Mouse (Mus musculus) adrenal gland, postnatal 14 days (tissue): ENCODE data around the gene Taf4. TPM values are rescaled to one million over a fixed set of nuclear protein-coding genes. Genes with fewer than 3 reads are reported as not detected.

Experiments used
- DNase-seq: peaks from one replicate; pipeline ENCODE4 v3.0.0; 2021; ENCODE audit warnings: mixed read lengths
- total RNA-seq: library from RNA; stranded (reverse); gene quantifications from 2 replicates; pipeline ENCODE4 v1.2.3, GENCODE M21; 2021

Gene Taf4
- total RNA-seq, 1 experiment from 2014 or later: 21.6 TPM

DNA sequence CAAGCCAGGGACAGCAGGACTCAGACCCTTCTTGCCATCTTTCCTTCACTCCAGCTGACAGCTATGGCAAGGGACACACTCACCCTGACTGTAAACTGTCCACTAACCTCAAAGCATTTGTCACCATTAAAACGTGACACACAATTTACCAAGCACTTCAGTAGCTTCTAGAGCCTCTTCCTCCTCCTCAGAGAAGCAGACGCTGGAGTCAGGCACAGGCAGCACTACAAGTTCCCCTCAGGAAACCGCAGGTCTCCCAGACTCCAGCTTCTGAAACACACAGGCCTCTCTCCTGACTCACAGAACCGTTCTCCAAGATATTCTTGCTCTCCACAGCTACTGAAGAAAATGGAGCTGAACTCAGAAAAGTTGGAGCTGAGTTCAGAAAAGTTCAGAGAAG lies 39.4 kb downstream of the Taf4 start:
- DNase-seq: no peak

- no peak for DNase-seq
Observed at GRCm38 (mm10) chr2:179934165-179934564, 42.3 kb downstream of the Taf4 start.

- DNase-seq: no peak
Observed at GRCm38 (mm10) chr2:179931741-179932140, 44.7 kb downstream of the Taf4 start.

DNA sequence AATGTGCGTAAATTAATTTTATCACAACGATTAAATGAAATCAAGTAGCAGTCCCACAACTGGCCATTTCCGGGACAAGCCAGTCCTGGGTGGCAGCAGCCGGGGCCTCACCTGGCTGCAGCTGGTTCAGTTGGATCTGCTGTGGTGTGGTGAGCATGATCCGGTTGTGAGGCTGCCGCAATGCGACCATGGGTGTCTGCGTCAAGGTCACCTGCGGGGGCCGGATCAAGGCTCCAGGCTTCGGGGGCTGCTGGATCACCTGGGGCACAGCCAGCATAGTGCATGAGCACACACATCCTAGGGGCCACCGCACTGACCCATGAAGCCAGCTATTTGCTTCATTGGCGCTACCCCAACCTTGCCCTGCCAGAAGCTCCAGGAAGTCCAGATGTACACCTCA lies 47.3 kb downstream of the Taf4 start:
- peak; percentile 28 for DNase-seq

DNA sequence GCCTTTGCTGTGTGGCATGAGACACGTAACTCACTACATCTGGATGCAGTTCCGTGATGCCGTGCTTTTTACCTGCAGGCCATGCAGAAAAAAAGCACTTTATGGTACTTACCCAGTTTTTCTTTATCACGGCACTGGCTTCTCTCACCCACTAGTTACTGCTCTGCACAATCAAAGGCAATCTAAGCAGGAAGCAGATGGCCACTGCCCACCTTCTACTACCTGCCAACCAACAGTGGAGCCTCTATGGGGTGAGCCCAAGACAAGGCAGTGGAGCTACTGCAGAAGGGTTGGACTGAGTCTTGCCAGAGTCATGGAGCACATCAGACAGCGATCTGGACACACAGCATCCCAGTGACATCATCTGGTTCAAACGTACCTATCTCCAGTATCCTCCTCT lies 52.4 kb downstream of the Taf4 start:
- no peak for DNase-seq

- DNase-seq: no peak
Observed at GRCm38 (mm10) chr2:179921021-179921653, 55.3 kb downstream of the Taf4 start.

- peak; percentile 29 for DNase-seq
Observed at GRCm38 (mm10) chr2:179920042-179920441, 56.4 kb downstream of the Taf4 start.

- peak; percentile 84 for DNase-seq
Observed at GRCm38 (mm10) chr2:179916877-179917673, 59.4 kb downstream of the Taf4 start.

DNA sequence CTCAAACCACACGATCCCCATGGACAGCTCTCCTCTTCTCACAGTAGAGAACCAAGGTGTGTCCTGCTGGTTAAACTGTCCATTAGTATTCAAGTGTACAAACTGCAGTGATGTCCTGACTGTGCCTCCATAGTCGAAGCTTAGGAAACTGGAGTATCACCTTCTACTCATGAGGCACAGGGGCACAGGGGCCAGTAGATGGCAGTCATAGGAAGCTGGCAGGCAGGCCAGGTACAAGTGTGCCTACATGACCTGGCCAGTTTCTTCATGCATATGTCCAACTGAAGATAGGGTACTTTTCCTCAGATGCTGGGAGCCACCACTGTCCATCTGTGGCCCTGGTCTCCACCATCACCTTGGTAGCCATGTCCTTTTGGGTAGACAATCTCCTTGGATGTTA lies 62.2 kb downstream of the Taf4 start:
- no peak for DNase-seq

DNA sequence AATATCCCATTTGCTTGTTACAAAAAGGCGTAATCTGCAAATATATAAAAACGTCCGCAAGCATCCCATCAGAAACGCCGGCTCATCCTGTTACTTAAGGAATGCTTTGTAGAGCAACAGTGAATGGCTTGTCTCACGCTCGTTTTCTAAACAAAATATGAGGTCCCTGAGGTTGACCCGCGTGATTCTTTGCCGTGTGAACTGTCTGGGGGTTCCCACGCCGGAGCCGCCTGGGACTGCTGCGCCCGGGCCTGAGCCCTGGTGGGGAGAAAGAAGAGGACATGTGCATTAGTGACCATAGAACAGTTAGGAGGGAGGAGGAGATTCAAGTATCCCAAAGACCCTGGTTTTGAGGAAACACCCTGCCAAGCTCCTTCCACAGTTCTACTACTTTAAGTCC lies 63.1 kb downstream of the Taf4 start:
- DNase-seq: no peak

DNA sequence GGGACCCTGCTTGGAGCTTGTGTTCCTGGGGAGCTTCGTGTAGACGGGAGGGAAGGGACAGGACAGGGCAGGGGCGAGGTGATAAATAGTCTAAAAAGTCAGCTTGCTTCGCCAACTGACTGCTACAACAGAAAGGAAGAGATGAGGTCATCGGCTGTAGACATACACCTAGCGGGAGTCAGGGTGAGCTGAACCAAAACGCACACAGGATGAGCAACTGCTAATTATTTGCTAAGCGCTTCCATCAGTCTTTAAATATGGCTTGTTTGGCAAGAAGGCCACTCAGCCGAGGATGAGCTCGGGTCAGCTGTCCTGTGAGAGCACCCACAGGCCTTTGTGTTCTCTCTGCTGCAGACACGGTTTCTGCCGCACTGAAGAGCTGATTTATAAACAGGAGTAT lies 63.5 kb downstream of the Taf4 start:
- no peak for DNase-seq

DNA sequence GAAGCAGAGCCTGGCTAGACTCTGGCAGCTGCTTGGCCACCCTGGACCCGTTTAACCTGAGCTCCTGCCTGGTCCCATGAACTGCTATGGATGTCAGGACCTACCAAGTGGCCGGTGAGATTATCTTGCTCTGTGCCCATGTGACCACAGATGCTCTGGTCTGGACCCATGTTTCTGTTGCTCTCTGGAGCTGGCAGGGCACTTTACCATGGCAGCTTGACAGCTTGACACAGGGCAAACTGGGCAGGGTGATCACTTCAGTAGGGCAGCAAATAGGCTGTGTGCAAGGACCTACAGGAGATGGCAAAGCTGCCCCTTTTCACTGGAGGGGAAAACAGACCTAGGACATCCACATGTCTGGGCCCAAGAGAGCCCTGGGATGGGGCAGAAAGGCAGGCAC lies 79.5 kb downstream of the Taf4 start:
- no peak for DNase-seq

DNA sequence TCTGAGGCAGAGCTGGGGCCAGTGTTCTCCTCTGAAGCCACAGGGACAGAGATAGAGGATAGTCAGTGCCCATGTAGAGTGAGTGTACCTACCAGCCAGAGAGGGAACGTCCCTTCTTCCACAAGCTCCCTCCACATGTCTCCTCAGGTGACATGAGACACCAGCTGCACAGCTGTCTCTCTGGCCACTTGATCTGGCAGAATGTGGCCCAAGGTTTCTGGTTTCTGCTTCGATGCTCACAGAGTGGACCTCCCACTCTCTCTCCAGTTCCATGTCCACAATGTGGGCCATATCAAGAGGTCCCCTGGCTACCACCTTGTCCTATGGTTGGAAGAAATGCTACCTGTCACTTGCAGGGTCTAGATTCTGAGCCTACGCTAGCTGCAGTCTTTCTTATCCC lies 85.4 kb downstream of the Taf4 start:
- no peak for DNase-seq

- no peak for DNase-seq
Observed at GRCm38 (mm10) chr2:179884561-179884960, 91.9 kb downstream of the Taf4 start.

- peak; percentile 56 for DNase-seq
Observed at GRCm38 (mm10) chr2:179877551-179878215, 98.8 kb downstream of the Taf4 start.

- DNase-seq: peak; percentile 81
Observed at GRCm38 (mm10) chr2:179875147-179875546, 101.3 kb downstream of the Taf4 start.

GRCm38 (mm10) chr2:179873315-179873714 lies 103.1 kb downstream of the Taf4 start:
- DNase-seq: peak; percentile 21

DNA sequence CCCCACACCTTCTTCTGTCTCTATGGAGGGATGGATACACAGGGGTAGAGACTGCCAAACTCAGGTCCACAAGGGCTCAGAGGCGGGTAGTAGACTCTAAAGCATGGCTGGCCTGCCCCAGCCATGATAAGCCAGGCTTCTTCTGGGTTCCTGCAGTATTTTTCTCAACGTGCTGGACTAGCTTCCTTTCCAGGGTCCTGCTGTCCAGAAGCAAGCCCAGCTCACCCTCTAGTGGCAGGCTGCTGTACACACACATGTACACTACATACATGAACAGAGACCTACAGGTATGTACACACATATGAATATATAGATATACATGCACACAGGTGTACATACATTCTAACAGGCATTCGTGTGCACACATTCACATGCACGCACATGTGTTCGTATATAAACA lies 103.7 kb downstream of the Taf4 start:
- DNase-seq: peak; percentile 36

DNA sequence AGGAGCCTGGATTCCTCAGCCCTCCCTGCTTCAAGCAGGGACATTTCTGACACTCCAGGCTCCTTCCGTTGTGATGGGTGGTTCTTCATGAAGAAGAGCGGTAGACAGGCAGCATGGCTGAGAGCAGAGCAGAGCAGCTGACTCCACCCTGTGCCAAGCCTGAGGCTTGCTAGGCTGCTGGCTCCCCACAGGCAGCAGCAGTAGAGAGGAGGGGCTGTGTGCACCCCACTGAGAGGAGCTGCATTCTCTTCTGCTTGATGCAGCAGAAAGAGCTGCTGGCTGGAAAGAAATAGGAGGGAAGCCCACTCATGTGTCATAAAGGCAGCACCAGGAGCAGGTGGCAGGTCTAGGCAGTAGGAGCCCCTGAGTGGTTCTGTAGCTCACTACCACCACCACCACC lies 106.6 kb downstream of the Taf4 start:
- DNase-seq: no peak

- DNase-seq: no peak
Observed at GRCm38 (mm10) chr2:179867669-179868068, 108.8 kb downstream of the Taf4 start.

DNA sequence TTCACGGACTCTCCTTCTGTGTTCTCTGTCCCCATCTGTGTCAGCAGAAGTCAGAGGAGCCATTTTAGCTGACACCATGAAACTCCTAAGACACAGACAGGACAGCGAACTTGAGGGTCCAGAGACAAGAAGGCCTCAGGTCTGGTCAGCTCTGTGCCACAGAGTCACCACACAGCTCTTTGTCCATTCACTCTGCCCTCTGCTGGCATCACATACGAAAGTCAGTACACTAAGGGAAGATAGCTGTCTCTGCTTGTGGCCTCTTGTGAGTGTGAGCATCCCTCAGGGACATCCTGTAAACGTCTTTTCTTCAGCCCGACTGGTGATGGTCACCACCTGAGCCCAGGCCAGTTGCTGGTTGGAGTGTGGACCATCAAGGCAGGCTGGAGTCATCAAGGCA lies 111.3 kb downstream of the Taf4 start:
- DNase-seq: no peak

GRCm38 (mm10) chr2:179863266-179863665 lies 113.2 kb downstream of the Taf4 start:
- peak; percentile 36 for DNase-seq

DNA sequence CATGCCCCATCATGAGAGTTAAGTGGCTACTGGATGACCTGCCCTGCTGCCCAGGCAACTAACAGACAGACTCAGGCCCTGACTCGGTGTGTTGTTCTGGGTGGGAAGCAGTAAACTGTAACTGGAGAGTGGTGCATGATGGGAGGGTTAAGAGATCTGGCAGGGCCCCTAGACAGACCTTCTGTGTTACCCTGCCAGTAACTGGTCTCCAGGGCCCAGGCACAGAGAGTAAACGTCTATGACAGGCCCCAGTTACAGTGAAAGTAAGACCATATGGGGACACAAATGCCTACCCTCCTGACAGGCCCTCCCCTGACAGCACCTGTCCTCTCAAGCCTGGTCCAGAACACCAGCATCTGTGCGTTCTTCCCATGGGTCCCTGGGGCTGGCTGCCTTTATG lies 113.8 kb downstream of the Taf4 start:
- no peak for DNase-seq
